Mouse (Mus musculus) heart, postnatal 0 days (tissue): Measurements from ENCODE around the gene Hypm. TPM values are rescaled to one million over a fixed set of nuclear protein-coding genes. Genes with fewer than 3 reads are reported as not detected.

Experiments used
- ATAC-seq: fragments of 200-750 bp; cut with Nextera tagmentation; 2 replicates; pipeline ENCODE4 v1.8.0; 2017; ENCODE audit warnings: low read depth, moderate number of reproducible peaks, moderate library complexity; ENCODE audit not compliant: insufficient read depth
- DNase-seq: peaks from one replicate; pipeline ENCODE4 v3.0.0-alpha.2; 2016; ENCODE audit warnings: low spot score
- H3K27ac ChIP-seq: fragments of 300-500 bp; sonication (generic); 2 replicates; pipeline ENCODE4 v1.5.1; 2014; ENCODE audit warnings: low read depth, mild to moderate bottlenecking
- H3K27me3 ChIP-seq: fragments of 300-500 bp; sonication (generic); 2 replicates; pipeline ENCODE4 v1.6.1; 2014; ENCODE audit warnings: low read length, mixed read lengths; ENCODE audit not compliant: control insufficient read depth, insufficient read depth
- H3K36me3 ChIP-seq: fragments of 300-500 bp; sonication (generic); replicated peaks from 2 replicates; pipeline ENCODE4 v1.6.1; 2014; ENCODE audit warnings: low read length, mixed read lengths; ENCODE audit not compliant: control insufficient read depth, insufficient read depth
- H3K4me1 ChIP-seq: fragments of 300-500 bp; sonication (generic); 2 replicates; pipeline ENCODE4 v1.6.1; 2014; ENCODE audit warnings: antibody characterized with exemption; ENCODE audit not compliant: control insufficient read depth, insufficient read depth
- H3K4me2 ChIP-seq: fragments of 300-500 bp; sonication (generic); 2 replicates; pipeline ENCODE4 v1.6.1; 2014; ENCODE audit warnings: low read depth, mild to moderate bottlenecking, low read length, moderate library complexity
- H3K4me3 ChIP-seq: fragments of 300-500 bp; sonication (generic); 2 replicates; pipeline ENCODE4 v1.5.1; 2014; ENCODE audit warnings: low read depth, low read length
- H3K9ac ChIP-seq: fragments of 300-500 bp; sonication (generic); replicated peaks from 2 replicates; pipeline ENCODE4 v1.6.1; 2014; ENCODE audit warnings: low read depth, low read length, mixed read lengths
- H3K9me3 ChIP-seq: fragments of 300-500 bp; sonication (generic); replicated peaks from 2 replicates; pipeline ENCODE4 v1.6.1; 2016; ENCODE audit warnings: low read length; ENCODE audit not compliant: control insufficient read depth
- CTCF ChIP-seq: IDR thresholded peaks from 2 replicates; pipeline ENCODE4 v1.5.1; 2016; ENCODE audit warnings: antibody characterized with exemption, control low read depth, low read depth
- EP300 ChIP-seq: IDR thresholded peaks from 2 replicates; pipeline ENCODE4 v1.6.1; 2016; ENCODE audit warnings: antibody characterized with exemption, low read depth
- WGBS: fragments of 180-500 bp; shearing (Covaris S2); extraction: QIAGEN DNeasy Blood & Tissue Kit; methylation state at CpG from one replicate; pipeline ENCODE4 v1.1.7; 2014; 5-methylcytosine and 5-hydroxymethylcytosine counted together
- polyA plus RNA-seq: library from polyadenylated mRNA; unstranded; fragments of >200 nt; fragmentation: Nextera tagmentation; extraction: Ambion mirVana; gene quantifications from 2 replicates; pipeline ENCODE4 v1.2.1, GENCODE M21; 2015
- total RNA-seq: library from RNA; depleted of rRNA; stranded (reverse); fragments of >200 nt; gene quantifications from 2 replicates; pipeline ENCODE4 v1.2.3, GENCODE M21; 2014; ENCODE audit warnings: low replicate concordance; rRNA removed

Gene Hypm
- total RNA-seq (not detected in 2 replicates), polyA plus RNA-seq (not detected in 2 replicates)

GRCm38 (mm10) chrX:9846628-9847027 lies at the start of gene Hypm:
Gene Hypm (plus strand): TSS chrX:9846928.
- WGBS, result 66% methylated on average over 3 of the region's 3 CpGs
- Histone ChIP-seq H3K27ac (no peak within 1 kb of the TSS), H3K36me3 (no peaks in the 10 kb centered on the region), H3K9ac (no peak within 1 kb of the TSS), H3K27me3 (no peaks in the 10 kb centered on the region), H3K4me2 (no peak within 1 kb of the TSS), H3K4me3 (no peak within 1 kb of the TSS), H3K4me1 (no peaks in the 10 kb centered on the region), H3K9me3 (no peaks in the 10 kb centered on the region)
- ATAC-seq (no peak), DNase-seq (no peak)
- TF ChIP-seq EP300 (no peak), CTCF (no peak)

GRCm38 (mm10) chrX:9810101-9810500 lies 36.6 kb upstream of the Hypm start:
- Histone ChIP-seq H3K9me3 (no peaks in the 10 kb centered on the region), H3K4me3 (no peak overlapping the region), H3K4me1 (no peaks in the 10 kb centered on the region), H3K9ac (no peak overlapping the region), H3K27me3 (no peaks in the 10 kb centered on the region), H3K27ac (no peak overlapping the region), H3K36me3 (no peaks in the 10 kb centered on the region), H3K4me2 (no peak overlapping the region)
- 58% methylated on average over 1 of the region's 1 CpGs for WGBS
- DNase-seq, result no peak
- no peak for ATAC-seq
- TF ChIP-seq EP300 (no peak), CTCF (no peak)

- Histone ChIP-seq H3K4me2 (no peak overlapping the region), H3K27ac (no peak overlapping the region), H3K9me3 (no peaks in the 10 kb centered on the region), H3K4me3 (no peak overlapping the region), H3K27me3 (no peaks in the 10 kb centered on the region), H3K4me1 (no peaks in the 10 kb centered on the region), H3K9ac (no peak overlapping the region), H3K36me3 (no peaks in the 10 kb centered on the region)
- ATAC-seq, result no peak
- TF ChIP-seq EP300, result no peak
- TF ChIP-seq CTCF, result no peak
- no peak for DNase-seq
Measured at GRCm38 (mm10) chrX:9812469-9812868, 34.3 kb upstream of the Hypm start.

GRCm38 (mm10) chrX:9834779-9835178 lies 11.9 kb upstream of the Hypm start:
- H3K4me3 ChIP-seq, result no peak overlapping the region
- ATAC-seq (no peak), DNase-seq (no peak)
- no peak overlapping the region for H3K4me2 ChIP-seq
- H3K9me3 ChIP-seq, result no peaks in the 10 kb centered on the region
- H3K9ac ChIP-seq, result no peak overlapping the region
- WGBS, result 61% methylated on average over 2 of the region's 2 CpGs
- H3K4me1 ChIP-seq, result no peaks in the 10 kb centered on the region
- TF ChIP-seq CTCF, result no peak
- no peak for TF ChIP-seq EP300
- no peak overlapping the region for H3K27ac ChIP-seq
- H3K36me3 ChIP-seq, result no peaks in the 10 kb centered on the region
- H3K27me3 ChIP-seq, result no peaks in the 10 kb centered on the region

GRCm38 (mm10) chrX:9849403-9849802 lies 2.7 kb downstream of the Hypm start, which contains the start of gene H2al3:
Gene H2al3 (plus strand): TSS chrX:9849703.
- 22% methylated on average over 1 of the region's 1 CpGs for WGBS
- Histone ChIP-seq H3K4me2 (no peak within 1 kb of the TSS), H3K27ac (no peak within 1 kb of the TSS), H3K36me3 (no peaks in the 10 kb centered on the region), H3K27me3 (no peaks in the 10 kb centered on the region), H3K4me1 (no peaks in the 10 kb centered on the region), H3K9ac (no peak within 1 kb of the TSS), H3K9me3 (no peaks in the 10 kb centered on the region), H3K4me3 (no peak within 1 kb of the TSS)
- ATAC-seq, result no peak
- DNase-seq, result no peak
- no peak for TF ChIP-seq CTCF
- TF ChIP-seq EP300, result no peak

GRCm38 (mm10) chrX:9861859-9862258 lies 15.1 kb downstream of the Hypm start:
- Histone ChIP-seq H3K27ac (no peak overlapping the region), H3K4me1 (no peaks in the 10 kb centered on the region), H3K9me3 (no peaks in the 10 kb centered on the region), H3K9ac (no peak overlapping the region), H3K36me3 (no peaks in the 10 kb centered on the region), H3K4me3 (no peak overlapping the region), H3K27me3 (no peaks in the 10 kb centered on the region), H3K4me2 (no peak overlapping the region)
- 83% methylated on average over 2 of the region's 2 CpGs for WGBS
- no peak for TF ChIP-seq EP300
- TF ChIP-seq CTCF, result no peak
- ATAC-seq, result no peak
- DNase-seq, result no peak
